Mouse (Mus musculus) splenic B cell, adult 2 months (primary cell): ENCODE measurements around the gene Ctsw.
"Not testable (repeated sequence)": the region's sequence is repeated elsewhere in the genome, so short reads cannot be mapped to it uniquely, and the experiment has no call there.

Experiments
- DNase-seq: peaks from one replicate; pipeline ENCODE4 v3.0.0-alpha.2; 2011; ENCODE audit warnings: low read depth, low spot score
- H3K27me3 ChIP-seq: 2 replicates; pipeline ENCODE4 v1.6.1; 2012; ENCODE audit warnings: mild to moderate bottlenecking, low read length, moderate library complexity, mixed read lengths; ENCODE audit not compliant: control insufficient read depth, poor library complexity, insufficient read depth, severe bottlenecking
- H3K36me3 ChIP-seq: 2 replicates; pipeline ENCODE4 v1.6.1; 2012; ENCODE audit warnings: mild to moderate bottlenecking, low read length, moderate library complexity, mixed read lengths; ENCODE audit not compliant: control insufficient read depth, poor library complexity, insufficient read depth, severe bottlenecking

Ctsw gene

GRCm38 (mm10) chr19:5468374-5468773, at the start of gene Ctsw:
Gene Ctsw (minus strand): TSS chr19:5468507.
- DNase-seq, result no peak
- Histone ChIP-seq H3K27me3 (no peaks in the 10 kb centered on the region), H3K36me3 (peaks cover 8% of the 10 kb centered on the region; the same call in 1 of the 2 replicates)

DNA sequence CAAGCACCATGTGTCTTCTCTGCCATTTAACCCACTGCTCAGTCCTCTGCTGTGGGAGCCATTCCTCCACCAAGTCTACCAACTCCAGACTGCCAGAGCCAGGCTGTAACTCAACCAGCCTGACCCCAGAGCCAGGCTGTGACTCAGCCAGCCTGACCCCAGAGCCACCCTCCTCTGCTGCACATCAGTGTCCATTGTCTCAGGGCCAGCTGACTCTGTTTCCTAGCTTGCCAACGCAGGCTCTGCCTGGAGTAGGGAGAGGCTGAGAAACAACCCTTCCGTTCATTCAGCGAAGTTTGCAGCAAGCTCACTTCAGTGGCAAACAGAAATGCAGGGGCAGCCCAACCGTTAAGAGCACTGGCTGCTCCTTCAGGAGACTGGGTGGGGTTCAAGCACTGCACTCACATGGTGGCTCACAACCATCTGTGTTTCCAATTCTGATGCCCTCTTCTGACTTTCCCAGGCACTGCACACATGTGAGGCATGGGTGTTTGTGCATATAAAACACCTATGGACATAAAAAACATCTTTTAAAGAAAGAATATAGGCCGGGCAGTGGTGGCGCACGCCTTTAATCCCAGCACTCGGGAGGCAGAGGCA, 48.7 kb upstream of the Ctsw start:
- no peaks in the 10 kb centered on the region for H3K27me3 ChIP-seq
- DNase-seq, result no peak
- H3K36me3 ChIP-seq, result no peaks in the 10 kb centered on the region

DNA sequence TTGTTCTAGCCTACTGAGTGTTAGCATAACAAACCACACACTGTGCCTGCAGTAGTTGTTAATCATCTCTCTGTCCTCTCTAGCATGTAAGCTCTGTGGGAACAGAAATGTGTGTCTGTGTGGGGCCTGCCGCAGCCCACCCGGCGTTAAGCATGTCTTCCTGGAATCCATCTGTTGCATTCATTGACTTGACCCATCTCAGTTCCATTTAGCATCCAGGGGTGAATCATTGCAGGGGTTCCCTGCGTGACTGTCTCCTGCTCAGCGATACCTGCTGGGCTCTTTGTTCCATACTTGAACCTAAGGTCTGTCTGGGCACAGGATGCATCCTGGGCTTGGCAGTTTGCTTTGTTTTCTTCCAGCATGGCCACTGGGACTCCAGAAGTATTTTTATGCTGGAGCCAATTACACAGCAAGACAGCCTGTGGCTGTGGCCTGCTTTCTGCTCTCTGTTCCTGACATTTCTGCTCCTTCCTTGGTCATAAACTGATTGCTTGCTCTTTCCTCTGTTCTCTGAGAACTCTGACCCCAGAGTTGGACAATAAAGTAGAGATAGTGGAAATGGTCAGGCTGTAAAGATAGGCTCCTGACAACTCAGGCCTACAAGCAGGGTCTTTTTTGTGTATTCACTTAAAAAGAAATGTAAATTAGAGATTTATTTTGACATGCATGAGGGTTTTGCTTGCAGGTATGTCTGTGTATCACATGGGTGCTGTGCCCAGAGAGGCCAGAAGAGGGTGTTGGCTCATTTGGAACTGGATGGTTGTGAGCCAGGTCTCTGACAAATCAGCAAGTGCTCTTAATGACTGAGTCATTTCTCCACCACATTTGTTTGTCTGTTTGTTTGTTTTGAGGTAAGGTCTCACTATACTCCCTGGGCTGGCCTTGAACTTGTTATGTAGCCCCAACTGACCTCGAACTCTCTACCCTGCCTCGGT, 47.8 kb upstream of the Ctsw start:
- peak; percentile 34 for DNase-seq
- Histone ChIP-seq H3K36me3 (no peaks in the 10 kb centered on the region), H3K27me3 (no peaks in the 10 kb centered on the region)

DNA sequence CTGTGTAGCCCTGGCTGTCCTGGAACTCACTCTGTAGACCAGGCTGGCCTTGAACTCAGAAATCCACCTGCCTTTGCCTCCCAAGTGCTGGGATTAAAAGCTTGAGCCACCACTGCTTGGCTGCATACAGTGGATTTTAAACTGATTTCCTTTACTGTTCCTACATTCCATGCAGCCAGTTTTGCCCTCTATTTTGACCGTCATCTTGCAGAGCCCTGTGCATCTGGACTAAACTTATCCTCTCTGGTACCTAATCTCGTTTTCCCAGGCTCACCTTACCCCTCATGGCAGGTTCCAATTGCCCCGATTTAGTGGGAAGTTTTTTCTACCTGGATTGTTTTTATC, 44.7 kb upstream of the Ctsw start:
- H3K36me3 ChIP-seq, result no peaks in the 10 kb centered on the region
- no peak for DNase-seq

DNA sequence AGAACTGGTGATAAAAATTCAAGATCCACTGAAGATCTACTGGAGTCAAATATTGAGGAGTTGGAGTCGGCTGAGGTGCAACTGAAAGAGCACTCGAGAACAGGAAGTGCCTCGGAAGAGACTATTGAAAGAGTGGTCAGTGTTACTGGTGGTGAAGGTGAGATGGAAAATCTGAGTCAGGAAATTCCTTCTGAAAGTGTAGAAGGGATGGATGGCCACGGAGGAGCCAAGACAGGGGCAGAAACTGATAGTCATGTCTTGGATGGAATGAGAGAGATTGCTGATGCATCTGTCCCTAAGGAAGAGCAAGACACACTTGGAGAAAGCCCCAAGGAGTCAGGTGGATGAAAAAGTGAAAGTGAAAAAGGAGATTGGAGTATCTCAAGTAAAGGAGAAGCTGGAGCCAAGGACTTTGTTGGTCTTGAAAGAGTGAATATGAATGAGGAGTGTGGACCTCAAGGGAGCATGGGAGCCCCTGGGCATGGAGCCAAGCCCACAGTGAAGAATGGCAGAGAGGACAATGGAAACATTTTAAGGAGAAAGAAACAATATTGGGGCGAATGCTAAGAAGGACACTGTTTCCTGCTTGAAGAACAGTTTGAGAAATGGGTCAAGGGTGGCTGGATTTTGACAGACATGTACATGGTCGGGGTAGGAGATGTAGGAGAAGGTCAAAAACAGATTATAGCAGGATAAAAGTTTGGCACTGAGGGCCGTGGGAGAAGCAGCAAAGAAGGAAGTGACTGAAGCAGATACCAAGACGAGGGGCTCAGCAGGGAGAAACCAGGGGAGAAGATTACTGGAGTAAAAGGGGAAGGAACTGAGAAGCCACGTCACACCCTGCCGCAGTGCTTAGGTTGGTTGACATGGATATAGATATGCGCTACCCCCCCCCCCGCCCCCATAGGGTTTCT, 44.0 kb upstream of the Ctsw start:
- no peaks in the 10 kb centered on the region for H3K27me3 ChIP-seq
- DNase-seq, result peak; percentile 81

More for the DNA sequence above, 44.7 kb upstream of the Ctsw start:
- H3K27me3 ChIP-seq, result no peaks in the 10 kb centered on the region

DNA sequence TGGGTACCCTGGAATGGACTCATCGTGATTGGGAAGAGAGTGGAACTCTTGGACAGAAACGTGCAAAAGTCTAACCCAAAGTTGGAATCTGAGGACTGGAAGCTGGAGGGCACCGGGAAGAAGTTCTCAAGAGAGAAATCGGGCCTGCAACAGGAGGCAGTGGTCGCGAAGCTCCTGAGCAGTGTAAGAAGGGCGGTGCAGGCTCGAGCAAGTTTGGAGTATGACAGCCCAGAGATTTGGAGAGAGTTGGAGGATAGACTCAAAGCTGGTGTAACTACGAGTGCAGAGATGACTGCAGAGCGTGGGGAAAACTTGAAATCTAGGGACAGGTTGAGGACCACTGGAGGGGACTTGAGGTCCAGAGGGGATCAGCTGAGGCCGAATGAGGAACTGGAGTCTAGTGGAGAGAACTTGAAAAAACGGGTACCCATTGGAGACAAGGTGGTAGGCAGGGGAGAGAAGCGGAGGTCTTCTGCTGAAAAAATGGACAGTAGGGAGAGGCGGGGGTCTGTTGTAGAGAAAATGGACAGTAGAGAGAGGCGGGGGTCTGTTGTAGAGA, 42.8 kb upstream of the Ctsw start:
- H3K36me3 ChIP-seq, result no peaks in the 10 kb centered on the region
- DNase-seq, result no peak
- no peaks in the 10 kb centered on the region for H3K27me3 ChIP-seq

More for the DNA sequence above, 44.0 kb upstream of the Ctsw start:
- H3K36me3 ChIP-seq, result no peaks in the 10 kb centered on the region

DNA sequence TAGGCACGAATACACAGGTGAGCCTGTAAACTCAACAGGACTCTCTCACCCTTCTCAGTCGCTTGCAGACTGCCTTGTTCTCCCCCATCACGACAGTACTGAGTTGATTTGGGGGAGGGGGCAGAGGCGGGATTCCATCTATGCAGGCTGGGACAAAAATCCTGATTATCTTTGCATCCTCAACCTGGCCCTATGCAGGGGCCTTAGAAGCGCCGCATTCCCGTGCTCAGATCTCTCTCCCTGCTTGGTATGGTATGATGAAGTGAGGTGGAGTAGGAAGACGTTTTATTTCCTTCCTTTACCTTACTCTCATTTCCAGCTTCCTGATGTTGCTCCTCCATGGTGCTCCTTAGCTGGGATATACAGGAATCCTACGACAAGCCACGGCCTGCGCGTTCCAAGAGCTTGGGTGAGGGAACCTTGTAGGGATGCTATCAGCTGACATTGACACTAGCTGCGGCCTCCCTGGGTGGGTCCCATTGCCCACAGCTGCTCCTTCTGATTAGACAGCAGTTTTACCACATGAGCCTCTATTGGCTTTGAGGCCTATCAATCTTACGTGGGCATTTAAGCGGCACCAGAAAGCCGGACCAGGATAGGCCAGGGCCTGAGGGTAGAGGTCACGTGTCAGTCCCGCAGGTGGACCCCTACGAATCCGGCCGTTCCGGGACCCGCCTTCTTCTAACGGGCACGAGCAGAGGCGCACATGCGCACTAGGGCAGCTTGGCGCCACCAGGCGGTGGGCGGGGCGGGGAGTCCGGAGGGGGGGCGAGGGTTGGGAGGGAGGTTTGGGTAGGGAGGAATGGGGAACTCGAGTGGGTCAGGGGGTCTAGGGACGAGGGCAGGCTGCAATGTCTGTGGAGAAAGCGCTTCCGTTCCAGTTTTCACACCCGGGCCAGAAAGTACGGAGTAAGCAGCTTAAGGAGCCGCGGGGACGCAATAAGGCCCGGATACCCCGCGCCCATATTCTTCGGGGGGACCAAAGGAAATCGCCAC, 42.0 kb upstream of the Ctsw start, which contains the start of gene Snx32:
Gene Snx32, minus strand, starts transcription at position 508 of the 996 bp plus-strand sequence.
- Histone ChIP-seq H3K36me3 (no peaks in the 10 kb centered on the region), H3K27me3 (no peaks in the 10 kb centered on the region)
- DNase-seq, result peak; percentile 99

DNA sequence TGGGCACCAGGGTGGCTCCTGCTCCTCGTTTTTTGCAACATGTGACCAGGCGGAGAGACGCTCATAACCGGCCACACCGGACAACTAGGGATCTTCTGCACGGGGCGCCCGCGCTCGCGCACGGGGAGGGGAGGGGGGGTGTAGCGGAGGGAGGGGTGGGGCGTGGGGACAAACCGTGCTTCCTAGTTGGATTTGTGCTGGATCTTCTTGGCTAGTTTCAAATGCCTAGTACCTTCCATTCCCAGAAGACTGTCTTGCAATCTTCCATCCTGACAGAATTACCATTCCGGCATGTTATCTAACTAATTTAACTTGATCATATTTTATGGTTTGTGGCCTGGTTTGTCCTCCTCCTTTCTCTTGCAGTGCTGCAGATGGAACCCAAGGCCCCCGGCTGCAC, 35.4 kb upstream of the Ctsw start, which contains the start of gene 1700020D05Rik:
Gene 1700020D05Rik, minus strand, starts transcription at position 101 of the 400 bp plus-strand sequence.
- Histone ChIP-seq H3K36me3 (no peaks in the 10 kb centered on the region; the same call in 1 of the 2 replicates), H3K27me3 (no peaks in the 10 kb centered on the region)
- no peak for DNase-seq

GRCm38 (mm10) chr19:5500330-5500875, 32.1 kb upstream of the Ctsw start:
- Histone ChIP-seq H3K36me3 (peaks cover 6% of the 10 kb centered on the region), H3K27me3 (no peaks in the 10 kb centered on the region)
- no peak for DNase-seq

DNA sequence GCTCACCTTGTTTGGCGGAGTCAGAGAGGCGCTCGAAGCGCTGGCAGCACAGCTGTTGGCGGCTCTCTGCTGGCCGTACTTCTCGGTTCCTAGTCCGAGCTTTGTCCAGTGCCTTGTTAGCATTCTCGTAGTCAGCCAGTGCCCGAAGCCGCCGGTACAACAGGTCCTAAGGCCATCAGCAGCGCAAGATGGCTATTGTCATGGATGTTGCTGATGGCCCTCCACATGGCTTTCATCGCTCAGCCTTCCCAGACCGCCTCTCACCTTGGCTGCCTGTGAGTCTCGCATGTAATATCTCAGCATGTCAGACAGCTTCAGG, 27.7 kb upstream of the Ctsw start:
- H3K27me3 ChIP-seq, result no peaks in the 10 kb centered on the region
- peaks cover 20% of the 10 kb centered on the region for H3K36me3 ChIP-seq
- no peak for DNase-seq

DNA sequence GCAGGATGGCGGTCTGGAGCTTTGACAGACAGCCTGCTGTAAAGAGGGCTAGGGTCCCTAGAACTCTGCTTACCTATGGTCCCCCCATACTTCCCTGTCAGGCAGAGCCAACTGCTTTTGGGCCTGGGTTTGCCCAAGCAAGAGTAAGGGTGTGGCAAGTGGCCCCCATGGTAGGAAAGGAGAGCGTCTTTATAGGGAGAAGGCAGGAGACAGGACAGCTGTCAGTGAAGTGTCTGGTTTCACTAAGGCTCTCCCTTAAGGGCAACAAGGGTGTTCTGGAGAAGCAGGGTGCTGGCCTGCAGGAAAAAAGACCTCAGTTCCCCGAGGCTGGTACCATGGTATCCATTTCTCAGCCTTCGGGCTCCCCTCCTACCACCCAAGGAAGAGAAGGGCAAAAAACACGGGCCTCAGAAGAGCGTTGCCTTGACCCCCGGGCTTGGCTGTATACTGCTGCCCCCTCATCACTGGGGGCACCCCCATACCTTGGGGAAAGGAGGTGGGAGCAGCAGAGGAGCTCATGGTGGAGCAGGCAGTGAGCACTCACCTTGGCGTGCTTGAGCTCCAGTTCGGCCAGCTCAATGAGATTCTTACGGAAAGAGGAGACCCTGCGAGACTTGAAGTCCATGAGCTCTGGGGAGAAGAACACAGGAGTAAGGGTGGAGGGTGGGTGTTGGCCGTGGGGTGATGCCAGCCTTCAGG, 27.2 kb upstream of the Ctsw start:
- DNase-seq, result no peak
- H3K27me3 ChIP-seq, result no peaks in the 10 kb centered on the region
- peaks cover 20% of the 10 kb centered on the region for H3K36me3 ChIP-seq

GRCm38 (mm10) chr19:5494314-5494713, 26.0 kb upstream of the Ctsw start:
- DNase-seq, result no peak
- Histone ChIP-seq H3K27me3 (no peaks in the 10 kb centered on the region), H3K36me3 (peaks cover 20% of the 10 kb centered on the region)

DNA sequence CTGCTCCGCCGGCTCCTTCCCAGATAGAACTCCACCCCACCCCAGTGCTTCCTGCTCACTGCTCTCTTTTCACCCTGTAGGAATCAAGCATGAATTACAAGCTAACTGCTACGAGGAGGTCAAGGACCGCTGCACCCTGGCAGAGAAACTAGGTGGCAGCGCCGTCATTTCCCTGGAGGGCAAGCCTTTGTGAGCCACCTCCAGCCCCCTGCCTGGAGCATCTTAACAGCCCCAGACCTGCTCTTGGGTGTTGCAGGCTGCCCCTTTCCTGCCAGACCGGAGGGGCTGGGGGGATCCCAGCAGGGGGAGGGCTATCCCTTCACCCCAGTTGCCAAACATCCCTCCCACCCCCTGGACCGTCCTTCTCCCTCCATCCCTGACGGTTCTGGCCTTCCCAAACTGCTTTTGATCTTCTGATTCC, 25.0 kb upstream of the Ctsw start:
- not testable (repeated sequence) for H3K27me3 ChIP-seq
- peak; percentile 65 for DNase-seq
- peaks cover 20% of the 10 kb centered on the region for H3K36me3 ChIP-seq
